Mouse (Mus musculus) hindbrain, postnatal 0 days (tissue): Measurements from ENCODE around the gene Gpbar1. TPM values are rescaled to one million over a fixed set of nuclear protein-coding genes. Genes with fewer than 3 reads are reported as not detected.

Source experiments
- ATAC-seq: fragments of 200-750 bp; cut with Nextera tagmentation; 2 replicates; pipeline ENCODE4 v1.8.0; 2017; ENCODE audit warnings: mild to moderate bottlenecking, moderate TSS enrichment, moderate library complexity
- DNase-seq: peaks from one replicate; pipeline ENCODE4 v3.0.0-alpha.2; 2015; ENCODE audit warnings: low spot score
- H3K27ac ChIP-seq: fragments of 300-500 bp; sonication (generic); 2 replicates; pipeline ENCODE4 v1.5.1; 2014; ENCODE audit warnings: mild to moderate bottlenecking
- H3K27me3 ChIP-seq: fragments of 300-500 bp; sonication (generic); 2 replicates; pipeline ENCODE4 v1.6.1; 2014; ENCODE audit warnings: low read length, mixed read lengths; ENCODE audit not compliant: insufficient read depth
- H3K36me3 ChIP-seq: fragments of 300-500 bp; sonication (generic); 2 replicates; pipeline ENCODE4 v1.6.1; 2014; ENCODE audit warnings: low read length, mixed read lengths; ENCODE audit not compliant: insufficient read depth
- H3K4me1 ChIP-seq: fragments of 300-500 bp; sonication (generic); 2 replicates; pipeline ENCODE4 v1.6.1; 2014; ENCODE audit warnings: antibody characterized with exemption, low read length, mixed read lengths; ENCODE audit not compliant: insufficient read depth
- H3K4me2 ChIP-seq: fragments of 300-500 bp; sonication (generic); 2 replicates; pipeline ENCODE4 v1.6.1; 2014; ENCODE audit warnings: low read depth, mild to moderate bottlenecking, low read length, moderate library complexity, mixed read lengths
- H3K4me3 ChIP-seq: fragments of 300-500 bp; sonication (generic); 2 replicates; pipeline ENCODE4 v1.5.1; 2014; ENCODE audit warnings: low read length
- H3K9ac ChIP-seq: fragments of 300-500 bp; sonication (generic); replicated peaks from 2 replicates; pipeline ENCODE4 v1.6.1; 2014; ENCODE audit warnings: mild to moderate bottlenecking, low read length, moderate library complexity, mixed read lengths
- H3K9me3 ChIP-seq: fragments of 300-500 bp; sonication (generic); 2 replicates; pipeline ENCODE4 v1.6.1; 2016; ENCODE audit warnings: low read length, mixed read lengths
- CTCF ChIP-seq: IDR thresholded peaks from 2 replicates; pipeline ENCODE4 v1.5.1; 2016; ENCODE audit warnings: antibody characterized with exemption, control low read depth, low read depth
- WGBS: fragments of 180-500 bp; shearing (Covaris S2); extraction: QIAGEN DNeasy Blood & Tissue Kit; methylation state at CpG from one replicate; pipeline ENCODE4 v1.1.7; 2014; 5-methylcytosine and 5-hydroxymethylcytosine counted together
- polyA plus RNA-seq: library from polyadenylated mRNA; unstranded; fragments of >200 nt; fragmentation: Nextera tagmentation; extraction: Ambion mirVana; gene quantifications from 2 replicates; pipeline ENCODE4 v1.2.1, GENCODE M21; 2015
- total RNA-seq: library from RNA; depleted of rRNA; stranded (reverse); fragments of >200 nt; gene quantifications from 2 replicates; pipeline ENCODE4 v1.2.3, GENCODE M21; 2014

Gene Gpbar1
- total and polyA plus RNA-seq, 2 experiments from 2014 or later: not detected

- 85% methylated on average over 5 of the region's 5 CpGs for WGBS
- Histone ChIP-seq H3K9me3 (no peaks in the 10 kb centered on the region), H3K27ac (peak overlapping the region; percentile 33; the same call in 1 of the 2 replicates), H3K4me2 (no peak overlapping the region), H3K9ac (no peak overlapping the region), H3K36me3 (peaks cover 36% of the 10 kb centered on the region), H3K4me3 (no peak overlapping the region), H3K27me3 (no peaks in the 10 kb centered on the region), H3K4me1 (no peaks in the 10 kb centered on the region)
- no peak for ATAC-seq
- DNase-seq: no peak
- TF ChIP-seq CTCF: no peak
Observed at GRCm38 (mm10) chr1:74249331-74249980, 28.9 kb upstream of the Gpbar1 start.

GRCm38 (mm10) chr1:74250096-74250495, 28.3 kb upstream of the Gpbar1 start:
- no peak overlapping the region for H3K4me2 ChIP-seq
- H3K27me3 ChIP-seq: no peaks in the 10 kb centered on the region
- 94% methylated on average over 4 of the region's 4 CpGs for WGBS
- no peaks in the 10 kb centered on the region for H3K9me3 ChIP-seq
- H3K36me3 ChIP-seq: peaks cover 41% of the 10 kb centered on the region
- H3K27ac ChIP-seq: no peak overlapping the region
- DNase-seq: no peak
- no peak for ATAC-seq
- TF ChIP-seq CTCF: no peak
- no peaks in the 10 kb centered on the region for H3K4me1 ChIP-seq
- no peak overlapping the region for H3K4me3 ChIP-seq
- no peak overlapping the region for H3K9ac ChIP-seq

GRCm38 (mm10) chr1:74255704-74256345, 22.5 kb upstream of the Gpbar1 start:
- Histone ChIP-seq H3K4me1 (no peaks in the 10 kb centered on the region), H3K36me3 (peaks cover 38% of the 10 kb centered on the region), H3K27me3 (no peaks in the 10 kb centered on the region), H3K9ac (no peak overlapping the region), H3K4me2 (no peak overlapping the region), H3K27ac (no peak overlapping the region), H3K4me3 (no peak overlapping the region), H3K9me3 (no peaks in the 10 kb centered on the region)
- 95% methylated on average over 8 of the region's 8 CpGs for WGBS
- DNase-seq: no peak
- no peak for TF ChIP-seq CTCF
- no peak for ATAC-seq

- Histone ChIP-seq H3K4me1 (no peaks in the 10 kb centered on the region), H3K27ac (no peak overlapping the region), H3K4me2 (no peak overlapping the region), H3K9me3 (no peaks in the 10 kb centered on the region), H3K36me3 (peaks cover 29% of the 10 kb centered on the region), H3K4me3 (no peak overlapping the region), H3K27me3 (no peaks in the 10 kb centered on the region), H3K9ac (no peak overlapping the region)
- WGBS: 77% methylated on average over 4 of the region's 4 CpGs
- ATAC-seq (no peak), DNase-seq (no peak)
- TF ChIP-seq CTCF: no peak
Observed at GRCm38 (mm10) chr1:74256782-74257181, 21.6 kb upstream of the Gpbar1 start.

- ATAC-seq: no peak
- Histone ChIP-seq H3K27ac (no peak overlapping the region), H3K36me3 (peaks cover 51% of the 10 kb centered on the region), H3K27me3 (no peaks in the 10 kb centered on the region), H3K4me2 (no peak overlapping the region), H3K9ac (no peak overlapping the region), H3K4me1 (no peaks in the 10 kb centered on the region), H3K9me3 (no peaks in the 10 kb centered on the region), H3K4me3 (no peak overlapping the region)
- WGBS: 90% methylated on average over 6 of the region's 6 CpGs
- no peak for DNase-seq
- no peak for TF ChIP-seq CTCF
Observed at GRCm38 (mm10) chr1:74262510-74262909, 15.8 kb upstream of the Gpbar1 start.

GRCm38 (mm10) chr1:74268750-74269149, 9.6 kb upstream of the Gpbar1 start:
- no peak for TF ChIP-seq CTCF
- Histone ChIP-seq H3K27me3 (no peaks in the 10 kb centered on the region), H3K27ac (no peak overlapping the region), H3K36me3 (peaks cover 45% of the 10 kb centered on the region), H3K9me3 (no peaks in the 10 kb centered on the region), H3K9ac (no peak overlapping the region), H3K4me3 (no peak overlapping the region), H3K4me1 (no peaks in the 10 kb centered on the region), H3K4me2 (no peak overlapping the region)
- DNase-seq: no peak
- 84% methylated on average over 8 of the region's 8 CpGs for WGBS
- ATAC-seq: no peak

- Histone ChIP-seq H3K27ac (no peak overlapping the region), H3K27me3 (no peaks in the 10 kb centered on the region), H3K36me3 (peaks cover 20% of the 10 kb centered on the region), H3K9ac (no peak overlapping the region), H3K9me3 (no peaks in the 10 kb centered on the region), H3K4me3 (no peak overlapping the region), H3K4me1 (no peaks in the 10 kb centered on the region), H3K4me2 (no peak overlapping the region)
- WGBS: 75% methylated on average over 4 of the region's 4 CpGs
- DNase-seq (no peak), ATAC-seq (no peak)
- TF ChIP-seq CTCF: no peak
Observed at GRCm38 (mm10) chr1:74271659-74272058, 6.7 kb upstream of the Gpbar1 start.
